Mouse (Mus musculus) myocyte (in vitro differentiated cells): Measurements from ENCODE around the gene Sept7. TPM values are rescaled to one million over a fixed set of nuclear protein-coding genes. Genes with fewer than 3 reads are reported as not detected.

Experiments used
- H3K27me3 ChIP-seq: one replicate; pipeline ENCODE4 v1.6.1; 2011; ENCODE audit not compliant: control insufficient read depth, insufficient read depth, insufficient read length
- H3K36me3 ChIP-seq: one replicate; pipeline ENCODE4 v1.6.1; 2011; ENCODE audit not compliant: control insufficient read depth, insufficient read depth
- H3K4me2 ChIP-seq: one replicate; pipeline ENCODE4 v1.6.1; 2011; ENCODE audit warnings: low read depth, control low read depth
- H3K4me3 ChIP-seq: one replicate; pipeline ENCODE4 v1.5.1; 2011; ENCODE audit warnings: mild to moderate bottlenecking, control low read depth, moderate library complexity
- H3K79me2 ChIP-seq: one replicate; pipeline ENCODE4 v1.6.1; 2011; ENCODE audit not compliant: control insufficient read depth, insufficient read depth
- H3ac ChIP-seq: one replicate; pipeline ENCODE4 v1.6.1; 2011; ENCODE audit not compliant: control insufficient read depth, insufficient read length
- CEBPB ChIP-seq: IDR thresholded peaks from 2 replicates; pipeline ENCODE4 v1.6.1; 2011; ENCODE audit warnings: mild to moderate bottlenecking, moderate library complexity; ENCODE audit not compliant: poor library complexity, insufficient read depth, severe bottlenecking
- E2F4 ChIP-seq: IDR thresholded peaks from one replicate; pipeline ENCODE4 v1.6.1; 2011; ENCODE audit warnings: mild to moderate bottlenecking, control low read depth, moderate library complexity; ENCODE audit not compliant: insufficient read depth
- MAX ChIP-seq: IDR thresholded peaks from one replicate; pipeline ENCODE4 v1.6.1; 2011; ENCODE audit warnings: low read depth, mild to moderate bottlenecking, control low read depth
- MYOD1 ChIP-seq, 3 experiments: IDR thresholded peaks; one replicate each; pipeline ENCODE4 v1.6.1; 2011; ENCODE audit warnings: control low read depth in 2 of 3, low read depth in 2 of 3, mild to moderate bottlenecking in 2 of 3, moderate library complexity in 1 of 3; ENCODE audit not compliant: insufficient read length in 2 of 3, control insufficient read depth in 1 of 3
- MYOG ChIP-seq, 3 experiments: IDR thresholded peaks; one replicate each; pipeline ENCODE4 v1.6.1; 2011; ENCODE audit warnings: control low read depth in 2 of 3, low read depth in 2 of 3, mild to moderate bottlenecking in 2 of 3; ENCODE audit not compliant: insufficient read length in 2 of 3, control insufficient read depth in 1 of 3, insufficient read depth in 1 of 3
- POLR2A ChIP-seq: IDR thresholded peaks from one replicate; pipeline ENCODE4 v1.6.1; 2011; ENCODE audit warnings: low read depth, mild to moderate bottlenecking, control low read depth, moderate library complexity; ENCODE audit not compliant: insufficient read length
- POLR2AphosphoS2 ChIP-seq: IDR thresholded peaks from one replicate; pipeline ENCODE4 v1.6.1; 2011; ENCODE audit warnings: low read depth, control low read depth; ENCODE audit not compliant: insufficient read length
- REST ChIP-seq: IDR thresholded peaks from one replicate; pipeline ENCODE4 v1.6.1; 2011; ENCODE audit warnings: mild to moderate bottlenecking, control low read depth, moderate library complexity; ENCODE audit not compliant: insufficient read depth, insufficient read length
- SRF ChIP-seq: IDR thresholded peaks from one replicate; pipeline ENCODE4 v1.6.1; 2011; ENCODE audit warnings: low read depth; ENCODE audit not compliant: control insufficient read depth, insufficient read length
- TCF12 ChIP-seq: IDR thresholded peaks from one replicate; pipeline ENCODE4 v1.6.1; 2011; ENCODE audit warnings: mild to moderate bottlenecking, control low read depth; ENCODE audit not compliant: poor library complexity, insufficient read depth, severe bottlenecking
- TCF3 ChIP-seq: IDR thresholded peaks from one replicate; pipeline ENCODE4 v1.6.1; 2011; ENCODE audit warnings: low read depth, control low read depth; ENCODE audit not compliant: insufficient read length
- USF1 ChIP-seq: IDR thresholded peaks from one replicate; pipeline ENCODE4 v1.6.1; 2011; ENCODE audit warnings: low read depth, mild to moderate bottlenecking, control low read depth, moderate library complexity
- polyA plus RNA-seq: library from polyadenylated mRNA; unstranded; fragments of >200 nt; fragmentation: generic; extraction: Trizol; gene quantifications from one replicate; pipeline ENCODE4 v1.2.1, GENCODE M21; 2012; ENCODE audit warnings: missing spikeins

Sept7 gene
- polyA plus RNA-seq, 1 experiment: 43.8 TPM

GRCm38 (mm10) chr9:25252759-25253477 is 679 bp downstream of the Sept7 start:
- H3ac ChIP-seq: peak overlapping the region; percentile 91
- H3K27me3 ChIP-seq: no peaks in the 10 kb centered on the region
- no peak for TF ChIP-seq E2F4
- peak; percentile 39 for TF ChIP-seq POLR2A
- H3K4me3 ChIP-seq: peak overlapping the region; percentile 85
- H3K79me2 ChIP-seq: peaks cover 59% of the 10 kb centered on the region
- H3K36me3 ChIP-seq: no peaks in the 10 kb centered on the region
- H3K4me2 ChIP-seq: peak overlapping the region; percentile 85

- Histone ChIP-seq H3K4me3 (peak overlapping the region; percentile 85), H3K27me3 (no peaks in the 10 kb centered on the region), H3K79me2 (peaks cover 65% of the 10 kb centered on the region), H3ac (peak overlapping the region; percentile 91), H3K4me2 (peak overlapping the region; percentile 85), H3K36me3 (no peaks in the 10 kb centered on the region)
- TF ChIP-seq CEBPB: no peak
- no peak for TF ChIP-seq MYOG (IDR thresholded peaks at IDR 0.05; ENCODE audit: control insufficient read depth in 1 of 3, insufficient read depth in 1 of 3, insufficient read length in 2 of 3, low read depth in 2 of 3)
- TF ChIP-seq TCF3: no peak
- no peak for TF ChIP-seq SRF
- no peak for TF ChIP-seq USF1
- TF ChIP-seq TCF12: no peak
- TF ChIP-seq MAX: no peak
- no peak for TF ChIP-seq POLR2AphosphoS2
- no peak for TF ChIP-seq POLR2A
- TF ChIP-seq REST: no peak
- TF ChIP-seq E2F4: no peak
- no peak for TF ChIP-seq MYOD1 (IDR thresholded peaks at IDR 0.05; ENCODE audit: control insufficient read depth in 1 of 3, insufficient read length in 2 of 3, low read depth in 2 of 3)
Measured at GRCm38 (mm10) chr9:25253478-25253824, 1.2 kb downstream of the Sept7 start.

- TF ChIP-seq TCF3 (no peak), MYOD1 (IDR thresholded peaks at IDR 0.05; ENCODE audit: control insufficient read depth in 1 of 3, insufficient read length in 2 of 3, low read depth in 2 of 3) (no peak), POLR2AphosphoS2 (no peak)
- Histone ChIP-seq H3K36me3 (peaks cover 16% of the 10 kb centered on the region), H3ac (no peak overlapping the region), H3K4me2 (no peak overlapping the region), H3K4me3 (no peak overlapping the region), H3K79me2 (peaks cover 100% of the 10 kb centered on the region), H3K27me3 (no peaks in the 10 kb centered on the region)
Measured at GRCm38 (mm10) chr9:25260411-25260810, 8.2 kb downstream of the Sept7 start.

DNA sequence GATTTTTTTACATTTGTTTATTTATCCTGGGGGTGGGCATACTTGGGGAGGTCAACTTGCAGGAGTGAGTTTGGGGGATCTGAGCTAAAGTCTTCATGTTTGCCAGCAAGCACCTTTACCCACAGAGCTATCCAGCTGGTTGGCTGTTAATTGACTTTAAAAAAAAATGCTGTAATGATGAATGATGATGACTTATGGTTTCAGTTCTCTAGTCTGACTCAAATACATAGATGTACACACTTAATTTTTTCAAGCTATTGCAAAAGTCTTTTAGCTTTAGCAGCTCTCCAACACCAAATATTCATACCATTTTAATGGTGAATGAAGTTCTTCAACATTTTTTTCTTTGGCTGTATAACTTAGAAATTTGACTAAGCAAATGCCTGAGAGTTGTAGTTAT is 8.7 kb downstream of the Sept7 start:
- Histone ChIP-seq H3K36me3 (peaks cover 20% of the 10 kb centered on the region), H3K79me2 (peaks cover 97% of the 10 kb centered on the region), H3K4me2 (no peak overlapping the region), H3ac (no peak overlapping the region), H3K27me3 (no peaks in the 10 kb centered on the region), H3K4me3 (no peak overlapping the region)
- TF ChIP-seq TCF3 (no peak), POLR2AphosphoS2 (no peak), MYOD1 (IDR thresholded peaks at IDR 0.05; ENCODE audit: control insufficient read depth in 1 of 3, insufficient read length in 2 of 3, low read depth in 2 of 3) (no peak), MAX (no peak), POLR2A (no peak), E2F4 (no peak), USF1 (no peak), SRF (no peak), CEBPB (no peak), MYOG (IDR thresholded peaks at IDR 0.05; ENCODE audit: control insufficient read depth in 1 of 3, insufficient read depth in 1 of 3, insufficient read length in 2 of 3, low read depth in 2 of 3) (no peak), REST (no peak), TCF12 (no peak)

- no peak for TF ChIP-seq MYOG (IDR thresholded peaks at IDR 0.05; ENCODE audit: control insufficient read depth in 1 of 3, insufficient read depth in 1 of 3, insufficient read length in 2 of 3, low read depth in 2 of 3)
- TF ChIP-seq TCF3: no peak
- no peak for TF ChIP-seq CEBPB
- no peak for TF ChIP-seq SRF
- no peak for TF ChIP-seq MYOD1 (IDR thresholded peaks at IDR 0.05; ENCODE audit: control insufficient read depth in 1 of 3, insufficient read length in 2 of 3, low read depth in 2 of 3)
- no peak for TF ChIP-seq POLR2AphosphoS2
- no peak for TF ChIP-seq TCF12
- TF ChIP-seq E2F4: no peak
- no peak for TF ChIP-seq USF1
- no peak for TF ChIP-seq REST
- no peak for TF ChIP-seq POLR2A
- TF ChIP-seq MAX: no peak
Measured at GRCm38 (mm10) chr9:25262087-25262486, 9.8 kb downstream of the Sept7 start.

More at GRCm38 (mm10) chr9:25262087-25262486, 9.8 kb downstream of the Sept7 start:
- Histone ChIP-seq H3K36me3 (peaks cover 29% of the 10 kb centered on the region), H3K4me2 (no peak overlapping the region), H3K4me3 (no peak overlapping the region), H3ac (no peak overlapping the region), H3K27me3 (no peaks in the 10 kb centered on the region), H3K79me2 (peaks cover 96% of the 10 kb centered on the region)
